Mouse (Mus musculus): ENCODE measurements around the gene Olfr1354. TPM values are rescaled to one million over a fixed set of nuclear protein-coding genes. Genes with fewer than 3 reads are reported as not detected.
"Not testable (repeated sequence)": the region's sequence is repeated elsewhere in the genome, so short reads cannot be mapped to it uniquely, and the experiment has no call there.

Gene Olfr1354
- polyA plus RNA-seq (2014; fragmentation: Nextera tagmentation; extraction: Ambion mirVana) = not detected in 2 replicates

DNA sequence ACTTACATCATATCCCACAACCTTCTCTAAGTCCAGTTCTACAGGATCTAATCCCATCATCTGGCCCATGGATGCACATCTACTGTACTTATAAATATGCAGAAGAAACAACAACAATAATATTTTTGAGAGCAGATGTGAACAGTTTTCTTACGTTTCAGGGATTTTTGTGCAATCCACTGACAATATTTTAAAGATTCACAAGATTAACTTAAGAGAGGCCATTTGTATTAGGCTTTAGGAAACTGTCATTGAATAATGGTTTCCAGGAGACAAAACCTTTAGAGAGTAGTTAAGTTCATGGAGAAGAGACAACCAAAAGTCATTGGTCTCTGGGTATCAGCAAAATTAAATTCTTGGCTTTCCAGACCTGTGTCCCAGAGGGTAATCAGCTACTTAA is at the start of gene Olfr1354:
Gene Olfr1354 (plus strand): TSS at position 301 of the 400 bp plus-strand sequence.
- 86% methylated on average over 1 of the region's 1 CpGs for WGBS
- DNase-seq (ENCODE audit: low spot score); H3K36me3 ChIP-seq (ENCODE audit: control insufficient read depth, insufficient read depth, low read length): not testable (repeated sequence)

DNA sequence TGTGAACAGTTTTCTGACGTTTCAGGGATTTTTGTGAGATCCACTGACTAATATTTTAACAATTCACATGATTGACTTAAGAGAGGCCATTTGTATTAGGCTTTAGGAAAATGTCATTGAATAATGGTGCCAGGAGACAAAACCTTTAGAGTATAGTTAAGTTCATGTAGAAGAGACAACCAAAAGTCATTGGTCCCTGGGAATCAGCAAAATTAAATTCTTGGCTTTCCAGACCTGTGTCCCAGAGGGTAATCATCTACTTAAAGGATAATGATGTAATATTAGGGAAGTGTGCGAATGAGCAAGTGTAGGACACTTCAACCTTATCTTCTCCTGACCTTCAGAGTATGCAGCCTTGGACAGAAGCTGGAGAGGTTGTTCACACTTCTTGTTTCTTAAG is 37.7 kb upstream of the Olfr1354 start, which contains the start of gene Olfr1355:
Gene Olfr1355 (plus strand): TSS at position 301 of the 400 bp plus-strand sequence.
- Histone ChIP-seq H3K4me1 (ENCODE audit: control insufficient read depth, insufficient read depth, low read length) (no peaks in the 10 kb centered on the region), H3K27me3 (ENCODE audit: control insufficient read depth, insufficient read depth, low read length) (no peaks in the 10 kb centered on the region), H3K4me3 (ENCODE audit: low read depth, low read length) (no peak within 1 kb of the TSS), H3K9ac (ENCODE audit: low read length) (no peak within 1 kb of the TSS), H3K4me2 (ENCODE audit: low read depth, severe bottlenecking) (no peak within 1 kb of the TSS), H3K27ac (replicated peaks; ENCODE audit: low read depth, low read length) (no peak within 1 kb of the TSS), H3K36me3 (ENCODE audit: control insufficient read depth, insufficient read depth, low read length) (no peaks in the 10 kb centered on the region), H3K9me3 (ENCODE audit: control insufficient read depth, low read length) (no peaks in the 10 kb centered on the region; the same call in 1 of the 2 replicates)
- no peak for DNase-seq (ENCODE audit: low spot score)
- WGBS = 80% methylated on average over 2 of the region's 2 CpGs
- no peak for ATAC-seq (ENCODE audit: insufficient number of reproducible peaks, low FRiP score, low TSS enrichment, low read depth)

More for the DNA sequence above, at the start of gene Olfr1354:
- not testable (repeated sequence) for H3K27ac ChIP-seq (replicated peaks; ENCODE audit: low read depth, low read length); ATAC-seq (ENCODE audit: insufficient number of reproducible peaks, low FRiP score, low TSS enrichment, low read depth); H3K4me1 ChIP-seq (ENCODE audit: control insufficient read depth, insufficient read depth, low read length); H3K4me2 ChIP-seq (ENCODE audit: low read depth, severe bottlenecking); H3K9ac ChIP-seq (ENCODE audit: low read length); H3K4me3 ChIP-seq (ENCODE audit: low read depth, low read length); H3K9me3 ChIP-seq (ENCODE audit: control insufficient read depth, low read length); H3K27me3 ChIP-seq (ENCODE audit: control insufficient read depth, insufficient read depth, low read length)

DNA sequence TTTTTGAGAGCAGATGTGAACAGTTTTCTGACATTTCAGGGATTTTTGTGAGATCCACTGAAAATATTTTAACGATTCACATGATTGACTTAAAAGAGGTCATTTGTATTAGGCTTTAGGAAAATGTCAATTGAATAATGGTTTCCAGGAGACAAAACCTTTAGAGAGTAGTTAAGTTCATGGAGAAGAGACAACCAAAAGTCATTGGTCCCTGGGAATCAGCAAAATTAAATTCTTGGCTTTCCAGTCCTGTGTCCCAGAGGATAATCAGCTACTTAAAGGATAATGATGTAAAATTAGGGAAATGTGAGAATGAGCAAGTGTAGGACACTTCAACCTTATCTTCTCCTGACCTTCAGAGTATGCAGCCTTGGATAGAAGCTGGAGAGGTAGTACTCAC is 37.4 kb downstream of the Olfr1354 start, which contains the start of gene Olfr8:
Gene Olfr8 (plus strand): TSS at position 301 of the 400 bp plus-strand sequence.
- not testable (repeated sequence) for H3K27ac ChIP-seq (replicated peaks; ENCODE audit: low read depth, low read length); H3K4me1 ChIP-seq (ENCODE audit: control insufficient read depth, insufficient read depth, low read length); H3K27me3 ChIP-seq (ENCODE audit: control insufficient read depth, insufficient read depth, low read length); ATAC-seq (ENCODE audit: insufficient number of reproducible peaks, low FRiP score, low TSS enrichment, low read depth); H3K4me3 ChIP-seq (ENCODE audit: low read depth, low read length); H3K9ac ChIP-seq (ENCODE audit: low read length); H3K36me3 ChIP-seq (ENCODE audit: control insufficient read depth, insufficient read depth, low read length); H3K9me3 ChIP-seq (ENCODE audit: control insufficient read depth, low read length); DNase-seq (ENCODE audit: low spot score); H3K4me2 ChIP-seq (ENCODE audit: low read depth, severe bottlenecking)
- WGBS = 90% methylated on average over 1 of the region's 1 CpGs

DNA sequence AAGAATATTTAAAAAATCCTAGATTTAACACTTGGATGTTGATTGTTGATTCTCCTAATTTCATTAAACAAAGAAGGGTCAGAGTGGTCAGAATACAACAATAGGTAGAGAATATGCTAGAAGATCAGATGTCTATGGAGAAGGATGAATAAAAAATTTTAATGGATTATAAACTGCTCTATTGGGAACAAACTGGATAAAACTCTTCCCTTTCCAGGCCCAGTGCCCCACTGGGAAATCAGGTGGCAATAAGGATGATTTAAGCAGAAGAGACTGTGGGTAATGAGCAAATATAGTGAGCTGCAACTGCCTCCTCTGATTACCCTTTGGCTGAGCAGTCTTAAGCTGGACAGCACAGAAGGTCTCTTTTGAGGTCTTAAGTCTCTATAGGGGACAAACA is 50.0 kb downstream of the Olfr1354 start, which contains the start of gene Olfr1353:
Gene Olfr1353 (plus strand): TSS at position 301 of the 400 bp plus-strand sequence.
- H3K4me1 ChIP-seq (ENCODE audit: control insufficient read depth, insufficient read depth, low read length); H3K4me2 ChIP-seq (ENCODE audit: low read depth, severe bottlenecking); DNase-seq (ENCODE audit: low spot score); H3K27ac ChIP-seq (replicated peaks; ENCODE audit: low read depth, low read length); H3K27me3 ChIP-seq (ENCODE audit: control insufficient read depth, insufficient read depth, low read length); ATAC-seq (ENCODE audit: insufficient number of reproducible peaks, low FRiP score, low TSS enrichment, low read depth); H3K36me3 ChIP-seq (ENCODE audit: control insufficient read depth, insufficient read depth, low read length); H3K9ac ChIP-seq (ENCODE audit: low read length); H3K4me3 ChIP-seq (ENCODE audit: low read depth, low read length); H3K9me3 ChIP-seq (ENCODE audit: control insufficient read depth, low read length): not testable (repeated sequence)

Other genes with a start within 250 kb of the Olfr1354 start
- 0.17 and 0.18 TPM in 2 replicates for gene Casp14, start 194.9 kb upstream of the Olfr1354 start, polyA plus RNA-seq (2014; fragmentation: Nextera tagmentation; extraction: Ambion mirVana)
- not detected in 2 replicates for gene Ccdc105, start 160.1 kb upstream of the Olfr1354 start, polyA plus RNA-seq (2014; fragmentation: Nextera tagmentation; extraction: Ambion mirVana)
- 0.33 and 1.1 TPM in 2 replicates for gene Slc1a6, start 132.7 kb upstream of the Olfr1354 start, polyA plus RNA-seq (2014; fragmentation: Nextera tagmentation; extraction: Ambion mirVana)
- gene Olfr1356, start 61.0 kb upstream of the Olfr1354 start, polyA plus RNA-seq (2014; fragmentation: Nextera tagmentation; extraction: Ambion mirVana) = not detected in 2 replicates
- gene Olfr1355, start 37.6 kb upstream of the Olfr1354 start, polyA plus RNA-seq (2014; fragmentation: Nextera tagmentation; extraction: Ambion mirVana) = not detected in 2 replicates
- not detected in 2 replicates for gene Olfr8, start 37.5 kb downstream of the Olfr1354 start, polyA plus RNA-seq (2014; fragmentation: Nextera tagmentation; extraction: Ambion mirVana)
- gene Olfr1353, start 50.1 kb downstream of the Olfr1354 start, polyA plus RNA-seq (2014; fragmentation: Nextera tagmentation; extraction: Ambion mirVana) = not detected in 2 replicates
- gene Olfr1352, start 67.9 kb downstream of the Olfr1354 start, polyA plus RNA-seq (2014; fragmentation: Nextera tagmentation; extraction: Ambion mirVana) = not detected in 2 replicates
- gene Olfr1351, start 99.3 kb downstream of the Olfr1354 start, polyA plus RNA-seq (2014; fragmentation: Nextera tagmentation; extraction: Ambion mirVana) = not detected in 2 replicates
- gene Olfr57, start 115.6 kb downstream of the Olfr1354 start, polyA plus RNA-seq (2014; fragmentation: Nextera tagmentation; extraction: Ambion mirVana) = 0.13 TPM in 1 of 2 replicates, not detected in the other
- gene 2610008E11Rik, start 184.4 kb downstream of the Olfr1354 start, polyA plus RNA-seq (2014; fragmentation: Nextera tagmentation; extraction: Ambion mirVana) = 46.3 and 48.1 TPM in 2 replicates
- gene Vmn2r80, start 235.6 kb downstream of the Olfr1354 start, polyA plus RNA-seq (2014; fragmentation: Nextera tagmentation; extraction: Ambion mirVana) = not detected in 2 replicates

Measured in limb, embryonic 11.5 days (tissue).